10 mouse cellular contexts compared by ENCODE assay signal in the genomic region with DNA sequence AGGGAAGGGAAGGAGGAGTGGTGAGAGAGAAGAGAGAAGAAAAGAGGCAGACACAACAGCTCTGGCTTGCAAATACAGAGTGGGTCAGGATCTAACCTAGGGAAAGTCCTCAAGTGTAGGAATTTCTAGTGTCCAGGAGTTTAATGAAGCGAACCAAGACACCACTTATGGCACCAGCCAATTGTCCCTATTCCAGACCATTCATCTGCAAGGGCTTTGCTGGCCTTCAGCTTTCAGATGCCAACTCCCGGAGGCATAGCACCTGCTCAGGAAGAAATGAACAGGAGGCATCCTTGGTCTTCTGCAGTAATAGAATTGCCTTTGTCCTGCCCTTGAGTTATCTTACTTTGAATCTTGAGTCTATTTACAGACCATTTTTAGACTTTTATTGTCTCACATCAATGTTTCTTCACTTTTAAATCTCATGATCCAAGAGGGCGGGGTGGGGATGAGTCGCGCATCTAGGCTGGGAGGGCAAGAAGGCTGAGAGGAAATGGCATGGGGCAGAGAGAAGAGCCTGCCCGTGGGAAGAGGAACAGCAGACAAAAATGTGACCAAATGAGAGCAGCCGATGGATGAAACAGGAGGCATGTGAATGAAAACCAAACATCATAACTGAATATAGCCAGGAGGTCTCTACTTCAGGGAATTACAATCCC.
A peak's percentile ranks its signal among the peaks of the same experiment; 100 is the strongest.
DNase-seq lines count a peak whose midpoint lies in the region; ATAC-seq and TF ChIP-seq lines count a peak whose summit lies in the region.
"Had no signal": no experiment of that assay in that cellular context is flagged by ENCODE, and none has a peak within 500 bp of the region (broad histone marks: within the 10 kb centered on the region; RNA-seq: fewer than 3 reads in every experiment).

No protein-coding gene starts in this region.

- ATAC-seq in lung, postnatal 0 days, result no peak

- no peak overlapping the region for H3K9ac ChIP-seq in lung, postnatal 0 days (replicated peaks; ENCODE audit: low read depth)
- H3K9ac ChIP-seq: limb, embryonic 13.5 days had no signal

- H3K9me3 ChIP-seq in lung, postnatal 0 days (ENCODE audit: low read length), result no peaks in the 10 kb centered on the region
- no peaks in the 10 kb centered on the region for H3K9me3 ChIP-seq in embryonic facial prominence, embryonic 10.5 days
- H3K9me3 ChIP-seq: limb, embryonic 13.5 days had no signal

- H3K27ac ChIP-seq in lung, postnatal 0 days (ENCODE audit: low read length), result peak overlapping the region; percentile 38; the same call in 1 of the 2 replicates
- H3K27ac ChIP-seq in embryonic facial prominence, embryonic 10.5 days (replicated peaks), result peak overlapping the region; percentile 5; the same call in 1 of the 2 replicates
- H3K27ac ChIP-seq: limb, embryonic 13.5 days had no signal

- intact Hi-C loops in left cerebral cortex, postnatal 36 days (cut with DNase I), result loop anchor here (10.0 kb wide), 1 partner anchor 362 kb away; no protein-coding TSS in a partner anchor

- TF ChIP-seq EP300 in lung, postnatal 0 days (IDR thresholded peaks at IDR 0.05), result no peak

- no peak for TF ChIP-seq CTCF in lung, postnatal 0 days (IDR thresholded peaks at IDR 0.05)

- DNase-seq in lung, postnatal 0 days (ENCODE audit: low spot score), result no peak
- no peak for DNase-seq in lung, postnatal 4 days
- DNase-seq in cerebellum, adult 11-12 months, result peak; percentile 39
- DNase-seq in embryonic facial prominence, embryonic 10.5 days (ENCODE audit: low spot score), result no peak
- no peak for DNase-seq in thymus, postnatal 25 days
- DNase-seq in left cerebral cortex, postnatal 36 days (ENCODE audit: low spot score in 2 of 2), result no peak
- no peak for DNase-seq in thymus, postnatal 4 days

- no peaks in the 10 kb centered on the region for H3K79me2 ChIP-seq in myocyte (ENCODE audit: control insufficient read depth, insufficient read depth)

- no peaks in the 10 kb centered on the region for H3K27me3 ChIP-seq in lung, postnatal 0 days (replicated peaks; ENCODE audit: insufficient read depth, low read length)
- H3K27me3 ChIP-seq in embryonic facial prominence, embryonic 10.5 days (replicated peaks; ENCODE audit: low read depth, poor library complexity, severe bottlenecking), result no peaks in the 10 kb centered on the region
- H3K27me3 ChIP-seq in myocyte (ENCODE audit: control insufficient read depth, insufficient read depth, insufficient read length), result no peaks in the 10 kb centered on the region
- H3K27me3 ChIP-seq: CH12.LX; limb, embryonic 13.5 days had no signal

- no peak overlapping the region for H3K4me3 ChIP-seq in lung, postnatal 0 days (ENCODE audit: low read depth, low read length)
- H3K4me3 ChIP-seq in embryonic facial prominence, embryonic 10.5 days, result no peak overlapping the region
- peak overlapping the region; percentile 15 for H3K4me3 ChIP-seq in myocyte
- H3K4me3 ChIP-seq: limb, embryonic 13.5 days had no signal

- H3K36me3 ChIP-seq in lung, postnatal 0 days (ENCODE audit: insufficient read depth, low read length), result no peaks in the 10 kb centered on the region
- no peaks in the 10 kb centered on the region for H3K36me3 ChIP-seq in embryonic facial prominence, embryonic 10.5 days (replicated peaks)
- H3K36me3 ChIP-seq in myocyte (ENCODE audit: control insufficient read depth, insufficient read depth), result no peaks in the 10 kb centered on the region
- H3K36me3 ChIP-seq: limb, embryonic 13.5 days had no signal

- no peak overlapping the region for H3ac ChIP-seq in myocyte (ENCODE audit: control insufficient read depth, insufficient read length)

- H3K4me1 ChIP-seq in lung, postnatal 0 days (ENCODE audit: insufficient read depth, low read depth, low read length), result peaks cover 4% of the 10 kb centered on the region; the same call in 1 of the 2 replicates
- H3K4me1 ChIP-seq in embryonic facial prominence, embryonic 10.5 days, result 0 out of 2 replicates have a peak, but pooled peaks cover 4% of the 10 kb centered on the region

- TF ChIP-seq POLR2A in myocyte (IDR thresholded peaks at IDR 0.05; ENCODE audit: insufficient read length, low read depth), result no peak

- WGBS in lung, postnatal 0 days, result 65% methylated on average over 7 of the region's 7 CpGs
- WGBS in embryonic facial prominence, embryonic 10.5 days, result 87% methylated on average over 7 of the region's 7 CpGs

- no peak overlapping the region for H3K4me2 ChIP-seq in lung, postnatal 0 days (replicated peaks; ENCODE audit: low read depth, low read length)
- peak overlapping the region; percentile 92 for H3K4me2 ChIP-seq in myocyte (ENCODE audit: low read depth)
- H3K4me2 ChIP-seq: limb, embryonic 13.5 days had no signal

TF ChIP-seq in myocyte, 11 proteins besides CTCF, POLR2A, EP300 and RAD21:
- no peak for TF ChIP-seq REST (IDR thresholded peaks at IDR 0.05; ENCODE audit: insufficient read depth, insufficient read length)
- no peak for TF ChIP-seq POLR2AphosphoS2 (IDR thresholded peaks at IDR 0.05; ENCODE audit: insufficient read length, low read depth)
- TF ChIP-seq TCF3 (IDR thresholded peaks at IDR 0.05; ENCODE audit: insufficient read length, low read depth), result no peak
- TF ChIP-seq USF1 (IDR thresholded peaks at IDR 0.05; ENCODE audit: low read depth), result no peak
- TF ChIP-seq MYOG (IDR thresholded peaks at IDR 0.05; ENCODE audit: control insufficient read depth in 1 of 3, insufficient read depth in 1 of 3, insufficient read length in 2 of 3, low read depth in 2 of 3), result no peak
- TF ChIP-seq MAX (IDR thresholded peaks at IDR 0.05; ENCODE audit: low read depth), result no peak
- TF ChIP-seq CEBPB (IDR thresholded peaks at IDR 0.05; ENCODE audit: insufficient read depth, poor library complexity, severe bottlenecking), result no peak
- TF ChIP-seq SRF (IDR thresholded peaks at IDR 0.05; ENCODE audit: control insufficient read depth, insufficient read length, low read depth), result no peak
- TF ChIP-seq MYOD1 (IDR thresholded peaks at IDR 0.05; ENCODE audit: control insufficient read depth in 1 of 3, insufficient read length in 2 of 3, low read depth in 2 of 3), result no peak
TF ChIP-seq in myocyte: peak in this region for 0.
